Mouse (Mus musculus): Measurements from ENCODE around the gene Casp8. TPM values are rescaled to one million over a fixed set of nuclear protein-coding genes. Genes with fewer than 3 reads are reported as not detected.

Casp8 gene
- polyA plus RNA-seq, 1 experiment from 2014 or later = 28.8 TPM

GRCm38 (mm10) chr1:58769701-58770100 lies 25.5 kb upstream of the Casp8 start:
- H3K9ac ChIP-seq (ENCODE audit: low read depth, low read length) = no peak overlapping the region
- WGBS = 55% methylated on average over 9 of the region's 9 CpGs
- H3K4me3 ChIP-seq (ENCODE audit: low read depth, low read length) = no peak overlapping the region
- H3K4me1 ChIP-seq (replicated peaks; ENCODE audit: control insufficient read depth, insufficient read depth, low read length) = no peaks in the 10 kb centered on the region
- ATAC-seq (replicated peaks; ENCODE audit: low FRiP score) = no peak
- H3K36me3 ChIP-seq (ENCODE audit: control insufficient read depth, insufficient read depth, low read length) = no peaks in the 10 kb centered on the region
- no peak overlapping the region for H3K4me2 ChIP-seq
- H3K27ac ChIP-seq (ENCODE audit: low read depth, low read length) = no peak overlapping the region
- H3K27me3 ChIP-seq (replicated peaks; ENCODE audit: control insufficient read depth, insufficient read depth, low read length) = no peaks in the 10 kb centered on the region
- H3K9me3 ChIP-seq (ENCODE audit: control insufficient read depth, low read length) = no peaks in the 10 kb centered on the region
- DNase-seq (ENCODE audit: low spot score) = no peak

GRCm38 (mm10) chr1:58770111-58770720 lies 25.0 kb upstream of the Casp8 start:
- Histone ChIP-seq H3K9me3 (ENCODE audit: control insufficient read depth, low read length) (no peaks in the 10 kb centered on the region), H3K4me1 (replicated peaks; ENCODE audit: control insufficient read depth, insufficient read depth, low read length) (no peaks in the 10 kb centered on the region), H3K36me3 (ENCODE audit: control insufficient read depth, insufficient read depth, low read length) (no peaks in the 10 kb centered on the region), H3K4me3 (ENCODE audit: low read depth, low read length) (no peak overlapping the region), H3K27me3 (replicated peaks; ENCODE audit: control insufficient read depth, insufficient read depth, low read length) (no peaks in the 10 kb centered on the region), H3K27ac (ENCODE audit: low read depth, low read length) (no peak overlapping the region), H3K9ac (ENCODE audit: low read depth, low read length) (no peak overlapping the region), H3K4me2 (no peak overlapping the region)
- 28% methylated on average over 7 of the region's 7 CpGs for WGBS
- ATAC-seq (replicated peaks; ENCODE audit: low FRiP score) = no peak
- no peak for DNase-seq (ENCODE audit: low spot score)

GRCm38 (mm10) chr1:58772084-58772483 lies 23.1 kb upstream of the Casp8 start:
- Histone ChIP-seq H3K9ac (ENCODE audit: low read depth, low read length) (no peak overlapping the region), H3K9me3 (ENCODE audit: control insufficient read depth, low read length) (no peaks in the 10 kb centered on the region), H3K27ac (ENCODE audit: low read depth, low read length) (no peak overlapping the region), H3K36me3 (ENCODE audit: control insufficient read depth, insufficient read depth, low read length) (no peaks in the 10 kb centered on the region), H3K4me2 (no peak overlapping the region), H3K27me3 (replicated peaks; ENCODE audit: control insufficient read depth, insufficient read depth, low read length) (no peaks in the 10 kb centered on the region), H3K4me1 (replicated peaks; ENCODE audit: control insufficient read depth, insufficient read depth, low read length) (no peaks in the 10 kb centered on the region), H3K4me3 (ENCODE audit: low read depth, low read length) (no peak overlapping the region)
- ATAC-seq (replicated peaks; ENCODE audit: low FRiP score) (no peak), DNase-seq (ENCODE audit: low spot score) (no peak)
- WGBS = 74% methylated on average over 3 of the region's 3 CpGs

- Histone ChIP-seq H3K9me3 (ENCODE audit: control insufficient read depth, low read length) (no peaks in the 10 kb centered on the region), H3K27ac (ENCODE audit: low read depth, low read length) (no peak overlapping the region), H3K36me3 (ENCODE audit: control insufficient read depth, insufficient read depth, low read length) (no peaks in the 10 kb centered on the region), H3K27me3 (replicated peaks; ENCODE audit: control insufficient read depth, insufficient read depth, low read length) (no peaks in the 10 kb centered on the region), H3K4me1 (replicated peaks; ENCODE audit: control insufficient read depth, insufficient read depth, low read length) (no peaks in the 10 kb centered on the region), H3K4me2 (no peak overlapping the region), H3K4me3 (ENCODE audit: low read depth, low read length) (no peak overlapping the region), H3K9ac (ENCODE audit: low read depth, low read length) (no peak overlapping the region)
- ATAC-seq (replicated peaks; ENCODE audit: low FRiP score) (no peak), DNase-seq (ENCODE audit: low spot score) (no peak)
These were observed 21.9 kb upstream of the Casp8 start for GRCm38 (mm10) chr1:58773280-58773679.

- H3K4me2 ChIP-seq = no peak overlapping the region
- ATAC-seq (replicated peaks; ENCODE audit: low FRiP score) (no peak), DNase-seq (ENCODE audit: low spot score) (no peak)
- H3K9ac ChIP-seq (ENCODE audit: low read depth, low read length) = no peak overlapping the region
- no peaks in the 10 kb centered on the region for H3K4me1 ChIP-seq (replicated peaks; ENCODE audit: control insufficient read depth, insufficient read depth, low read length)
- no peak overlapping the region for H3K27ac ChIP-seq (ENCODE audit: low read depth, low read length)
- no peak overlapping the region for H3K4me3 ChIP-seq (ENCODE audit: low read depth, low read length)
- 46% methylated on average over 2 of the region's 2 CpGs for WGBS
- H3K36me3 ChIP-seq (ENCODE audit: control insufficient read depth, insufficient read depth, low read length) = no peaks in the 10 kb centered on the region
- H3K9me3 ChIP-seq (ENCODE audit: control insufficient read depth, low read length) = no peaks in the 10 kb centered on the region
- no peaks in the 10 kb centered on the region for H3K27me3 ChIP-seq (replicated peaks; ENCODE audit: control insufficient read depth, insufficient read depth, low read length)
These were observed 21.3 kb upstream of the Casp8 start for GRCm38 (mm10) chr1:58773905-58774304.

- DNase-seq (ENCODE audit: low spot score) (no peak), ATAC-seq (replicated peaks; ENCODE audit: low FRiP score) (no peak)
- H3K4me2 ChIP-seq = no peak overlapping the region
- H3K27ac ChIP-seq (ENCODE audit: low read depth, low read length) = no peak overlapping the region
- 88% methylated on average over 5 of the region's 5 CpGs for WGBS
- no peaks in the 10 kb centered on the region for H3K4me1 ChIP-seq (replicated peaks; ENCODE audit: control insufficient read depth, insufficient read depth, low read length)
- no peaks in the 10 kb centered on the region for H3K9me3 ChIP-seq (ENCODE audit: control insufficient read depth, low read length)
- no peak overlapping the region for H3K9ac ChIP-seq (ENCODE audit: low read depth, low read length)
- no peaks in the 10 kb centered on the region for H3K36me3 ChIP-seq (ENCODE audit: control insufficient read depth, insufficient read depth, low read length)
- no peaks in the 10 kb centered on the region for H3K27me3 ChIP-seq (replicated peaks; ENCODE audit: control insufficient read depth, insufficient read depth, low read length)
- H3K4me3 ChIP-seq (ENCODE audit: low read depth, low read length) = no peak overlapping the region
These were observed 19.8 kb upstream of the Casp8 start for GRCm38 (mm10) chr1:58775361-58775760.

- 93% methylated on average over 1 of the region's 1 CpGs for WGBS
- no peak for ATAC-seq (replicated peaks; ENCODE audit: low FRiP score)
- H3K4me3 ChIP-seq (ENCODE audit: low read depth, low read length) = no peak overlapping the region
- no peaks in the 10 kb centered on the region for H3K36me3 ChIP-seq (ENCODE audit: control insufficient read depth, insufficient read depth, low read length)
- H3K9ac ChIP-seq (ENCODE audit: low read depth, low read length) = no peak overlapping the region
- no peaks in the 10 kb centered on the region for H3K27me3 ChIP-seq (replicated peaks; ENCODE audit: control insufficient read depth, insufficient read depth, low read length)
- H3K4me1 ChIP-seq (replicated peaks; ENCODE audit: control insufficient read depth, insufficient read depth, low read length) = no peaks in the 10 kb centered on the region
- H3K27ac ChIP-seq (ENCODE audit: low read depth, low read length) = no peak overlapping the region
- DNase-seq (ENCODE audit: low spot score) = no peak
- H3K4me2 ChIP-seq = no peak overlapping the region
- H3K9me3 ChIP-seq (ENCODE audit: control insufficient read depth, low read length) = no peaks in the 10 kb centered on the region
These were observed 17.6 kb upstream of the Casp8 start for GRCm38 (mm10) chr1:58777583-58777982.

GRCm38 (mm10) chr1:58778226-58778625 lies 16.9 kb upstream of the Casp8 start:
- H3K9ac ChIP-seq (ENCODE audit: low read depth, low read length) = no peak overlapping the region
- no peak for DNase-seq (ENCODE audit: low spot score)
- H3K4me3 ChIP-seq (ENCODE audit: low read depth, low read length) = no peak overlapping the region
- H3K36me3 ChIP-seq (ENCODE audit: control insufficient read depth, insufficient read depth, low read length) = no peaks in the 10 kb centered on the region
- H3K9me3 ChIP-seq (ENCODE audit: control insufficient read depth, low read length) = no peaks in the 10 kb centered on the region
- no peak overlapping the region for H3K27ac ChIP-seq (ENCODE audit: low read depth, low read length)
- H3K4me1 ChIP-seq (replicated peaks; ENCODE audit: control insufficient read depth, insufficient read depth, low read length) = no peaks in the 10 kb centered on the region
- 24% methylated on average over 1 of the region's 1 CpGs for WGBS
- ATAC-seq (replicated peaks; ENCODE audit: low FRiP score) = no peak
- no peak overlapping the region for H3K4me2 ChIP-seq
- H3K27me3 ChIP-seq (replicated peaks; ENCODE audit: control insufficient read depth, insufficient read depth, low read length) = no peaks in the 10 kb centered on the region

- Histone ChIP-seq H3K9me3 (ENCODE audit: control insufficient read depth, low read length) (no peaks in the 10 kb centered on the region), H3K27me3 (replicated peaks; ENCODE audit: control insufficient read depth, insufficient read depth, low read length) (no peaks in the 10 kb centered on the region), H3K4me1 (replicated peaks; ENCODE audit: control insufficient read depth, insufficient read depth, low read length) (no peaks in the 10 kb centered on the region), H3K4me2 (no peak overlapping the region), H3K27ac (ENCODE audit: low read depth, low read length) (no peak overlapping the region), H3K9ac (ENCODE audit: low read depth, low read length) (no peak overlapping the region), H3K4me3 (ENCODE audit: low read depth, low read length) (no peak overlapping the region), H3K36me3 (ENCODE audit: control insufficient read depth, insufficient read depth, low read length) (no peaks in the 10 kb centered on the region)
- ATAC-seq (replicated peaks; ENCODE audit: low FRiP score) (no peak), DNase-seq (ENCODE audit: low spot score) (no peak)
- 90% methylated on average over 2 of the region's 2 CpGs for WGBS
These were observed 8.9 kb upstream of the Casp8 start for GRCm38 (mm10) chr1:58786276-58786675.
